Mouse (Mus musculus) cortical plate, adult 2 months (tissue): ENCODE results near the gene Nudt9.

Experiments used
- CTCF ChIP-seq: fragments of 200-500 bp; IDR thresholded peaks from 2 replicates; pipeline ENCODE4 v1.5.1; 2011; ENCODE audit warnings: mild to moderate bottlenecking, control low read depth, low read length; ENCODE audit not compliant: insufficient read depth; ENCODE audit errors: extremely low read depth
- POLR2A ChIP-seq: fragments of 200-500 bp; IDR thresholded peaks from 2 replicates; pipeline ENCODE4 v1.6.1; 2011; ENCODE audit warnings: mild to moderate bottlenecking, low read length, control low read depth; ENCODE audit not compliant: insufficient read depth; ENCODE audit errors: extremely low read depth

GRCm38 (mm10) chr5:104068751-104069150 lies 22.6 kb downstream of the Nudt9 start:
- TF ChIP-seq POLR2A (no peak), CTCF (peak; percentile 77)
